In genomic region chr9:86572636-86573291, GRCm38 (mm10) we compare ENCODE assay signal across 8 mouse cellular contexts. TPM values are rescaled to one million over a fixed set of nuclear protein-coding genes. Genes with fewer than 3 reads are reported as not detected.
A peak's percentile ranks its signal among the peaks of the same experiment; 100 is the strongest.
DNase-seq lines count a peak whose midpoint lies in the region; ATAC-seq and TF ChIP-seq lines count a peak whose summit lies in the region.

No protein-coding gene starts in this region.

- H3K4me3 ChIP-seq in bone marrow macrophage, adult 2 months (ENCODE audit: insufficient read depth, low read length), result peak overlapping the region; percentile 85
- peak overlapping the region; percentile 87 for H3K4me3 ChIP-seq in erythroblast, embryonic 14.5 days (replicated peaks)
- H3K4me3 ChIP-seq in heart, embryonic 13.5 days, result peak overlapping the region; percentile 77
- H3K4me3 ChIP-seq in kidney, postnatal 0 days (replicated peaks; ENCODE audit: low read depth, low read length), result peak overlapping the region; percentile 78
- H3K4me3 ChIP-seq in liver, embryonic 11.5 days (ENCODE audit: low read depth, low read length), result peak overlapping the region; percentile 78
- peak overlapping the region; percentile 59 for H3K4me3 ChIP-seq in myocyte

- ATAC-seq in heart, embryonic 13.5 days (ENCODE audit: extremely low read depth, insufficient number of reproducible peaks, low FRiP score, low TSS enrichment), result no peak
- ATAC-seq in kidney, postnatal 0 days (replicated peaks; ENCODE audit: low FRiP score, low read depth), result no peak
- peak; percentile 32; the same call in 1 of the 2 replicates for ATAC-seq in liver, embryonic 11.5 days (replicated peaks; ENCODE audit: low FRiP score)

- peak; percentile 86 for DNase-seq in CD4-positive helper T cell, adult 2 months (ENCODE audit: low read depth, low spot score)
- peak; percentile 81 for DNase-seq in kidney, postnatal 0 days (ENCODE audit: low spot score)
- peak; percentile 74 for DNase-seq in liver, embryonic 11.5 days (ENCODE audit: low spot score)
- DNase-seq in spleen, postnatal 4 days (ENCODE audit: low spot score in 2 of 2), result peak; percentile 81 to 91

- TF ChIP-seq POLR2A in bone marrow macrophage, adult 2 months (IDR thresholded peaks at IDR 0.05; ENCODE audit: borderline replicate concordance, low read depth, low read length), result no peak
- no peak for TF ChIP-seq POLR2A in myocyte (IDR thresholded peaks at IDR 0.05; ENCODE audit: insufficient read length, low read depth)

- H3K9me3 ChIP-seq in erythroblast, embryonic 14.5 days (ENCODE audit: control insufficient read depth, low read length), result no peaks in the 10 kb centered on the region
- H3K9me3 ChIP-seq in heart, embryonic 13.5 days, result no peaks in the 10 kb centered on the region
- no peaks in the 10 kb centered on the region for H3K9me3 ChIP-seq in kidney, postnatal 0 days (replicated peaks; ENCODE audit: low read length)
- no peaks in the 10 kb centered on the region for H3K9me3 ChIP-seq in liver, embryonic 11.5 days (ENCODE audit: control insufficient read depth, low read length)

- peaks cover 9% of the 10 kb centered on the region for H3K79me2 ChIP-seq in myocyte (ENCODE audit: control insufficient read depth, insufficient read depth)

- no peaks in the 10 kb centered on the region for H3K27me3 ChIP-seq in erythroblast, embryonic 14.5 days (ENCODE audit: control insufficient read depth)
- H3K27me3 ChIP-seq in heart, embryonic 13.5 days (replicated peaks), result no peaks in the 10 kb centered on the region
- H3K27me3 ChIP-seq in kidney, postnatal 0 days (ENCODE audit: insufficient read depth, low read length), result no peaks in the 10 kb centered on the region
- H3K27me3 ChIP-seq in liver, embryonic 11.5 days (replicated peaks; ENCODE audit: control insufficient read depth, insufficient read depth, low read length), result no peaks in the 10 kb centered on the region
- no peaks in the 10 kb centered on the region for H3K27me3 ChIP-seq in myocyte (ENCODE audit: control insufficient read depth, insufficient read depth, insufficient read length)

- 11% methylated on average over 13 of the region's 13 CpGs for WGBS in heart, embryonic 13.5 days
- WGBS in kidney, postnatal 0 days, result 7% methylated on average over 13 of the region's 13 CpGs
- WGBS in liver, embryonic 11.5 days, result 5% methylated on average over 13 of the region's 13 CpGs

- peak overlapping the region; percentile 100 for H3K4me2 ChIP-seq in heart, embryonic 13.5 days
- peak overlapping the region; percentile 100 for H3K4me2 ChIP-seq in kidney, postnatal 0 days (ENCODE audit: low read length)
- peak overlapping the region; percentile 100 for H3K4me2 ChIP-seq in liver, embryonic 11.5 days
- peak overlapping the region; percentile 82 for H3K4me2 ChIP-seq in myocyte (ENCODE audit: low read depth)

- H3K9ac ChIP-seq in heart, embryonic 13.5 days, result peak overlapping the region; percentile 81
- 0 out of 2 replicates have a peak overlapping the region, but pooled peaks have one; percentile 58 for H3K9ac ChIP-seq in kidney, postnatal 0 days (ENCODE audit: low read depth, low read length)
- peak overlapping the region; percentile 51; the same call in 1 of the 2 replicates for H3K9ac ChIP-seq in liver, embryonic 11.5 days (ENCODE audit: low read depth, low read length)

- peaks cover 12% of the 10 kb centered on the region for H3K4me1 ChIP-seq in bone marrow macrophage, adult 2 months (ENCODE audit: control insufficient read depth, insufficient read depth, low read length)
- peaks cover 22% of the 10 kb centered on the region for H3K4me1 ChIP-seq in erythroblast, embryonic 14.5 days (ENCODE audit: control insufficient read depth)
- peaks cover 22% of the 10 kb centered on the region for H3K4me1 ChIP-seq in heart, embryonic 13.5 days
- H3K4me1 ChIP-seq in kidney, postnatal 0 days (replicated peaks; ENCODE audit: insufficient read depth, low read length), result no peaks in the 10 kb centered on the region
- H3K4me1 ChIP-seq in liver, embryonic 11.5 days (replicated peaks; ENCODE audit: control insufficient read depth, insufficient read depth, low read length), result peaks cover 3% of the 10 kb centered on the region; the same call in 1 of the 2 replicates

- peaks cover 8% of the 10 kb centered on the region for H3K36me3 ChIP-seq in erythroblast, embryonic 14.5 days (ENCODE audit: control insufficient read depth)
- H3K36me3 ChIP-seq in heart, embryonic 13.5 days, result peaks cover 16% of the 10 kb centered on the region
- H3K36me3 ChIP-seq in kidney, postnatal 0 days (ENCODE audit: insufficient read depth, low read length), result no peaks in the 10 kb centered on the region
- H3K36me3 ChIP-seq in liver, embryonic 11.5 days (ENCODE audit: control insufficient read depth, insufficient read depth, low read length), result no peaks in the 10 kb centered on the region
- no peaks in the 10 kb centered on the region for H3K36me3 ChIP-seq in myocyte (ENCODE audit: control insufficient read depth, insufficient read depth)

- H3ac ChIP-seq in myocyte (ENCODE audit: control insufficient read depth, insufficient read length), result peak overlapping the region; percentile 63

- H3K27ac ChIP-seq in bone marrow macrophage, adult 2 months (ENCODE audit: insufficient read depth, low read depth, low read length), result no peak overlapping the region
- no peak overlapping the region for H3K27ac ChIP-seq in heart, embryonic 13.5 days (replicated peaks)
- H3K27ac ChIP-seq in kidney, postnatal 0 days, result no peak overlapping the region
- H3K27ac ChIP-seq in liver, embryonic 11.5 days (ENCODE audit: low read depth, low read length), result no peak overlapping the region

- TF ChIP-seq CTCF in bone marrow macrophage, adult 2 months (IDR thresholded peaks at IDR 0.05; ENCODE audit: low read depth, low read length), result peak; percentile 79
- TF ChIP-seq CTCF in kidney, postnatal 0 days (IDR thresholded peaks at IDR 0.05; ENCODE audit: low read depth), result peak; percentile 88

TF ChIP-seq in myocyte, 11 proteins besides CTCF, POLR2A, EP300 and RAD21:
- TF ChIP-seq USF1 (IDR thresholded peaks at IDR 0.05; ENCODE audit: low read depth), result no peak
- TF ChIP-seq TCF3 (IDR thresholded peaks at IDR 0.05; ENCODE audit: insufficient read length, low read depth), result no peak
- no peak for TF ChIP-seq MYOG (IDR thresholded peaks at IDR 0.05; ENCODE audit: control insufficient read depth in 1 of 3, insufficient read depth in 1 of 3, insufficient read length in 2 of 3, low read depth in 2 of 3)
- TF ChIP-seq SRF (IDR thresholded peaks at IDR 0.05; ENCODE audit: control insufficient read depth, insufficient read length, low read depth), result no peak
- no peak for TF ChIP-seq CEBPB (IDR thresholded peaks at IDR 0.05; ENCODE audit: insufficient read depth, poor library complexity, severe bottlenecking)
- TF ChIP-seq POLR2AphosphoS2 (IDR thresholded peaks at IDR 0.05; ENCODE audit: insufficient read length, low read depth), result no peak
- no peak for TF ChIP-seq E2F4 (IDR thresholded peaks at IDR 0.05; ENCODE audit: insufficient read depth)
- no peak for TF ChIP-seq TCF12 (IDR thresholded peaks at IDR 0.05; ENCODE audit: insufficient read depth, poor library complexity, severe bottlenecking)
- no peak for TF ChIP-seq MAX (IDR thresholded peaks at IDR 0.05; ENCODE audit: low read depth)
TF ChIP-seq in myocyte: peak in this region for 0.

RNA-seq across cellular contexts. Expression of gene Rwdd2a, which starts 1.0 kb away (rescaled TPM):
- 9.9 and 11.8 TPM in 2 replicates for polyA plus RNA-seq in bone marrow macrophage, adult 2 months (2012; ENCODE audit: insufficient read depth, insufficient read length, missing spikeins)
- not detected in 2 replicates for polyA plus RNA-seq in erythroblast, embryonic 14.5 days (2012)
- 3.9 and 4.1 TPM in 2 replicates for polyA plus RNA-seq in heart, embryonic 13.5 days (2015; fragmentation: Nextera tagmentation; extraction: Ambion mirVana)
- polyA plus RNA-seq in kidney, postnatal 0 days (2015; fragmentation: Nextera tagmentation; extraction: Ambion mirVana), result 5.4 and 6.2 TPM in 2 replicates
- polyA plus RNA-seq in liver, embryonic 11.5 days (2014; fragmentation: Nextera tagmentation; extraction: Ambion mirVana), result 2.4 and 2.5 TPM in 2 replicates
- polyA plus RNA-seq in myocyte (2012; fragmentation: generic; extraction: Trizol), result 2.1 TPM

RNA-seq across cellular contexts. Expression of gene Pgm3, which starts 1.1 kb away (rescaled TPM):
- 8.0 and 8.5 TPM in 2 replicates for polyA plus RNA-seq in bone marrow macrophage, adult 2 months (2012; ENCODE audit: insufficient read depth, insufficient read length, missing spikeins)
- 0.01 and 0.04 TPM in 2 replicates for polyA plus RNA-seq in erythroblast, embryonic 14.5 days (2012)
- polyA plus RNA-seq in heart, embryonic 13.5 days (2015; fragmentation: Nextera tagmentation; extraction: Ambion mirVana), result 21.6 and 23.4 TPM in 2 replicates
- 32.6 and 35.7 TPM in 2 replicates for polyA plus RNA-seq in kidney, postnatal 0 days (2015; fragmentation: Nextera tagmentation; extraction: Ambion mirVana)
- 25.9 and 28.3 TPM in 2 replicates for polyA plus RNA-seq in liver, embryonic 11.5 days (2014; fragmentation: Nextera tagmentation; extraction: Ambion mirVana)
- polyA plus RNA-seq in myocyte (2012; fragmentation: generic; extraction: Trizol), result 8.5 TPM
